In genomic region chr5:125807861-125808260, GRCm38 (mm10) we compare ENCODE assay signal across 19 mouse cellular contexts.
DNase-seq lines count a peak whose midpoint lies in the region; ATAC-seq and TF ChIP-seq lines count a peak whose summit lies in the region.
"Had no signal": no experiment of that assay in that cellular context is flagged by ENCODE, and none has a peak within 500 bp of the region (broad histone marks: within the 10 kb centered on the region; RNA-seq: fewer than 3 reads in every experiment).

No protein-coding gene starts in this region.

- no peak overlapping the region for H3K4me3 ChIP-seq in forebrain, embryonic 14.5 days (ENCODE audit: low read depth, low read length)
- H3K4me3 ChIP-seq in forebrain, embryonic 12.5 days (replicated peaks) = no peak overlapping the region
- no peak overlapping the region for H3K4me3 ChIP-seq in forebrain, embryonic 16.5 days (replicated peaks; ENCODE audit: low read length)
- H3K4me3 ChIP-seq: embryonic facial prominence, embryonic 13.5 days; embryonic facial prominence, embryonic 15.5 days; erythroblast, embryonic 14.5 days had no signal

- H3K9ac ChIP-seq in forebrain, embryonic 14.5 days (ENCODE audit: low read length) = no peak overlapping the region
- H3K9ac ChIP-seq in forebrain, embryonic 12.5 days = no peak overlapping the region
- no peak overlapping the region for H3K9ac ChIP-seq in forebrain, embryonic 16.5 days (replicated peaks; ENCODE audit: low read depth, low read length)
- H3K9ac ChIP-seq: embryonic facial prominence, embryonic 13.5 days; embryonic facial prominence, embryonic 15.5 days had no signal

- WGBS in forebrain, embryonic 14.5 days = 51% methylated on average over 5 of the region's 5 CpGs
- 79% methylated on average over 5 of the region's 5 CpGs for WGBS in forebrain, embryonic 12.5 days
- WGBS in forebrain, embryonic 16.5 days = 43% methylated on average over 5 of the region's 5 CpGs

- TF ChIP-seq POLR2A in brain, embryonic 14.5 days (IDR thresholded peaks at IDR 0.05; ENCODE audit: borderline replicate concordance, extremely low read depth, insufficient read depth, insufficient read length, poor library complexity, severe bottlenecking) = no peak

- ATAC-seq in forebrain, embryonic 14.5 days = peak; percentile 19; the same call in 1 of the 2 replicates
- ATAC-seq in forebrain, embryonic 12.5 days (ENCODE audit: low FRiP score) = no peak
- ATAC-seq in forebrain, embryonic 16.5 days = peak; percentile 55
- ATAC-seq in activated CD4-positive, CD25-positive, alpha-beta regulatory T cell, adult 4 months = no peak

- H3K4me2 ChIP-seq in forebrain, embryonic 14.5 days (ENCODE audit: low read length) = no peak overlapping the region
- H3K4me2 ChIP-seq in forebrain, embryonic 12.5 days = no peak overlapping the region
- no peak overlapping the region for H3K4me2 ChIP-seq in forebrain, embryonic 16.5 days (ENCODE audit: low read length)
- H3K4me2 ChIP-seq: embryonic facial prominence, embryonic 13.5 days; embryonic facial prominence, embryonic 15.5 days had no signal

- no peaks in the 10 kb centered on the region for H3K27me3 ChIP-seq in forebrain, embryonic 14.5 days (replicated peaks; ENCODE audit: control insufficient read depth, insufficient read depth, low read length)
- no peaks in the 10 kb centered on the region for H3K27me3 ChIP-seq in forebrain, embryonic 12.5 days
- no peaks in the 10 kb centered on the region for H3K27me3 ChIP-seq in forebrain, embryonic 16.5 days (replicated peaks; ENCODE audit: control insufficient read depth, insufficient read depth, low read length)
- H3K27me3 ChIP-seq: embryonic facial prominence, embryonic 13.5 days; embryonic facial prominence, embryonic 15.5 days had no signal

- no peak for TF ChIP-seq CTCF in brain, embryonic 14.5 days (IDR thresholded peaks at IDR 0.05; ENCODE audit: borderline replicate concordance, extremely low read depth, insufficient read depth, insufficient read length)

- H3K4me1 ChIP-seq in forebrain, embryonic 14.5 days (ENCODE audit: control insufficient read depth, insufficient read depth, low read length) = 0 out of 2 replicates have a peak, but pooled peaks cover 11% of the 10 kb centered on the region
- H3K4me1 ChIP-seq in forebrain, embryonic 12.5 days = peaks cover 12% of the 10 kb centered on the region
- H3K4me1 ChIP-seq in forebrain, embryonic 16.5 days (replicated peaks; ENCODE audit: control insufficient read depth, insufficient read depth, low read length) = peaks cover 23% of the 10 kb centered on the region
- H3K4me1 ChIP-seq: embryonic facial prominence, embryonic 13.5 days; embryonic facial prominence, embryonic 15.5 days had no signal

- 0 out of 2 replicates have a peak overlapping the region, but pooled peaks have one; percentile 53 for H3K27ac ChIP-seq in forebrain, embryonic 14.5 days (ENCODE audit: low read depth, low read length)
- H3K27ac ChIP-seq in forebrain, embryonic 12.5 days = no peak overlapping the region
- peak overlapping the region; percentile 82 for H3K27ac ChIP-seq in forebrain, embryonic 16.5 days (ENCODE audit: low read length)
- H3K27ac ChIP-seq: embryonic facial prominence, embryonic 13.5 days; embryonic facial prominence, embryonic 15.5 days had no signal

- DNase-seq in forebrain, embryonic 14.5 days (ENCODE audit: low spot score) = peak; percentile 84
- DNase-seq in brain, embryonic 14.5 days (ENCODE audit: low read depth) = peak; percentile 85
- DNase-seq in kidney, adult 9 months = no peak
- DNase-seq: adrenal gland, adult 8-10 months; adrenal gland, postnatal 14 days; adrenal gland, postnatal 36 days; cerebellum, adult 11 months; cerebellum, adult 18-20 months; cerebellum, adult 8-10 months; cerebellum, adult 9-11 months; cerebellum, postnatal 14 days; cerebellum, postnatal 36 days; embryo, embryonic 11 days had no signal

- no peaks in the 10 kb centered on the region for H3K9me3 ChIP-seq in forebrain, embryonic 14.5 days (replicated peaks; ENCODE audit: control insufficient read depth, low read length)
- H3K9me3 ChIP-seq in forebrain, embryonic 12.5 days = no peaks in the 10 kb centered on the region
- H3K9me3 ChIP-seq in forebrain, embryonic 16.5 days (ENCODE audit: control insufficient read depth, low read length) = no peaks in the 10 kb centered on the region
- H3K9me3 ChIP-seq: embryonic facial prominence, embryonic 13.5 days; embryonic facial prominence, embryonic 15.5 days had no signal

- H3K36me3 ChIP-seq in forebrain, embryonic 14.5 days (ENCODE audit: control insufficient read depth, insufficient read depth, low read length) = no peaks in the 10 kb centered on the region
- no peaks in the 10 kb centered on the region for H3K36me3 ChIP-seq in forebrain, embryonic 12.5 days (replicated peaks)
- H3K36me3 ChIP-seq in forebrain, embryonic 16.5 days (ENCODE audit: control insufficient read depth, insufficient read depth) = no peaks in the 10 kb centered on the region
- H3K36me3 ChIP-seq: embryonic facial prominence, embryonic 13.5 days; embryonic facial prominence, embryonic 15.5 days had no signal

Comparison
In these comparisons a context has a peak if more than half of its experiments do, and no peak if none do; other contexts are left out.
1. ATAC-seq: peak in forebrain, embryonic 14.5 days (single experiment) and forebrain, embryonic 16.5 days (single experiment); none in forebrain, embryonic 12.5 days (single experiment) and activated CD4-positive, CD25-positive, alpha-beta regulatory T cell, adult 4 months (single experiment).